8 mouse cellular contexts compared by ENCODE assay signal in genomic region chr5:30638041-30638440, GRCm38 (mm10). TPM values are rescaled to one million over a fixed set of nuclear protein-coding genes. Genes with fewer than 3 reads are reported as not detected.
A peak's percentile ranks its signal among the peaks of the same experiment; 100 is the strongest.
DNase-seq lines count a peak whose midpoint lies in the region; ATAC-seq lines count a peak whose summit lies in the region.

No protein-coding gene starts in this region.

- peaks cover 20% of the 10 kb centered on the region; the same call in 1 of the 2 replicates for H3K27me3 ChIP-seq in heart, embryonic 12.5 days (replicated peaks)
- H3K27me3 ChIP-seq in limb, embryonic 13.5 days: no peaks in the 10 kb centered on the region

- H3K27ac ChIP-seq in heart, embryonic 12.5 days (ENCODE audit: poor library complexity, severe bottlenecking): no peak overlapping the region
- no peak overlapping the region for H3K27ac ChIP-seq in limb, embryonic 13.5 days

- H3K4me1 ChIP-seq in heart, embryonic 12.5 days (replicated peaks): 0 out of 2 replicates have a peak, but pooled peaks cover 2% of the 10 kb centered on the region
- H3K4me1 ChIP-seq in limb, embryonic 13.5 days: no peaks in the 10 kb centered on the region

- no peaks in the 10 kb centered on the region for H3K9me3 ChIP-seq in heart, embryonic 12.5 days (replicated peaks)
- H3K9me3 ChIP-seq in limb, embryonic 13.5 days: no peaks in the 10 kb centered on the region

- no peak overlapping the region for H3K4me2 ChIP-seq in heart, embryonic 12.5 days
- H3K4me2 ChIP-seq in limb, embryonic 13.5 days (replicated peaks): no peak overlapping the region

- WGBS in heart, embryonic 12.5 days: 1% methylated on average over 6 of the region's 6 CpGs
- 3% methylated on average over 6 of the region's 6 CpGs for WGBS in limb, embryonic 13.5 days

- intact Hi-C loops in gastrocnemius, postnatal 36 days (cut with DNase I): loop anchor here (1.0 to 5.0 kb wide), 2 partner anchors 120 to 216 kb away; no protein-coding TSS in a partner anchor

- H3K9ac ChIP-seq in heart, embryonic 12.5 days: no peak overlapping the region
- H3K9ac ChIP-seq in limb, embryonic 13.5 days: no peak overlapping the region

- H3K4me3 ChIP-seq in heart, embryonic 12.5 days: no peak overlapping the region
- H3K4me3 ChIP-seq in limb, embryonic 13.5 days: no peak overlapping the region

- ATAC-seq in heart, embryonic 12.5 days (ENCODE audit: insufficient number of reproducible peaks, low FRiP score): no peak
- ATAC-seq in limb, embryonic 13.5 days (ENCODE audit: low FRiP score, low read depth): peak; percentile 85; the same call in 1 of the 2 replicates
- peak; percentile 89 for ATAC-seq in monocyte, adult 5-6 weeks (replicated peaks; ENCODE audit: insufficient number of reproducible peaks, low FRiP score, low TSS enrichment, poor library complexity, severe bottlenecking)

- H3K36me3 ChIP-seq in heart, embryonic 12.5 days: no peaks in the 10 kb centered on the region
- H3K36me3 ChIP-seq in limb, embryonic 13.5 days: no peaks in the 10 kb centered on the region

- peak; percentile 98 for DNase-seq in heart, adult 11 months
- peak; percentile 66 to 79 for DNase-seq in cerebellum, postnatal 4 days (ENCODE audit: low spot score in 2 of 2)
- peak; percentile 56 to 65 for DNase-seq in gastrocnemius, postnatal 36 days
- peak; percentile 85 for DNase-seq in kidney, adult 9 months
- DNase-seq in spleen, postnatal 36 days (ENCODE audit: low spot score in 2 of 2): peak; percentile 69 to 73

RNA-seq across cellular contexts. Expression of gene Slc35f6, which starts 9.7 kb away (rescaled TPM):
- polyA plus RNA-seq in heart, embryonic 12.5 days (2016; fragmentation: Nextera tagmentation; extraction: Ambion mirVana): 21.4 and 24.9 TPM in 2 replicates
- total RNA-seq in gastrocnemius, postnatal 36 days (2021): 10 to 100 TPM; 11.3 to 12.6 TPM
- 27.4 and 27.5 TPM in 2 replicates for polyA plus RNA-seq in limb, embryonic 13.5 days (2015; fragmentation: Nextera tagmentation; extraction: Ambion mirVana)
- 22.1 to 43.5 TPM (median 25.4 TPM) in 3 replicates for total RNA-seq in monocyte, adult 5-6 weeks (2017)

RNA-seq across cellular contexts. Expression of gene Cenpa, which starts 28.5 kb away (rescaled TPM):
- 264 and 282 TPM in 2 replicates for polyA plus RNA-seq in heart, embryonic 12.5 days (2016; fragmentation: Nextera tagmentation; extraction: Ambion mirVana)
- 1 to 10 TPM; 3.2 to 3.8 TPM for total RNA-seq in gastrocnemius, postnatal 36 days (2021)
- polyA plus RNA-seq in limb, embryonic 13.5 days (2015; fragmentation: Nextera tagmentation; extraction: Ambion mirVana): 315 and 317 TPM in 2 replicates
- 19.9 to 42.7 TPM (median 24.6 TPM) in 3 replicates for total RNA-seq in monocyte, adult 5-6 weeks (2017)

RNA-seq across cellular contexts. Expression of gene Kcnk3, which starts 50.1 kb away (rescaled TPM):
- polyA plus RNA-seq in heart, embryonic 12.5 days (2016; fragmentation: Nextera tagmentation; extraction: Ambion mirVana): 45.1 and 46.2 TPM in 2 replicates
- total RNA-seq in gastrocnemius, postnatal 36 days (2021): under 1 TPM; 0.44 to 0.46 TPM
- polyA plus RNA-seq in limb, embryonic 13.5 days (2015; fragmentation: Nextera tagmentation; extraction: Ambion mirVana): 0.49 and 0.66 TPM in 2 replicates
- total RNA-seq in monocyte, adult 5-6 weeks (2017): 0.10 TPM in 1 of 3 replicates, not detected in the others
